Comparison of ENCODE assay signal across 20 mouse cellular contexts in genomic region chr10:25072617-25073016, GRCm38 (mm10).
A peak's percentile ranks its signal among the peaks of the same experiment; 100 is the strongest.
DNase-seq lines count a peak whose midpoint lies in the region.
"Had no signal": no experiment of that assay in that cellular context is flagged by ENCODE, and none has a peak within 500 bp of the region (broad histone marks: within the 10 kb centered on the region; RNA-seq: fewer than 3 reads in every experiment).

No protein-coding gene starts in this region.

- peak; percentile 15 for DNase-seq in lung, postnatal 10 days
- no peak for DNase-seq in lung, postnatal 25 days (ENCODE audit: low spot score)
- peak; percentile 17 for DNase-seq in NIH3T3 (ENCODE audit: low read depth)
- DNase-seq in embryo, embryonic 11 days = peak; percentile 57
- DNase-seq in forelimb bud, embryonic 11.5 days (ENCODE audit: low read depth, low spot score) = peak; percentile 61
- no peak for DNase-seq in spleen, postnatal 10 days (ENCODE audit: low spot score in 2 of 2)
- DNase-seq in frontal cortex, postnatal 14 days (ENCODE audit: low spot score in 2 of 2) = no peak
- no peak for DNase-seq in right cerebral cortex, postnatal 25 days
- DNase-seq: adrenal gland, postnatal 14 days; cerebellum, adult 11 months; cerebellum, adult 9-11 months; gastrocnemius, adult 2 months; gastrocnemius, postnatal 36 days; heart, adult 2 months; kidney, adult 9 months; kidney, postnatal 10 days; layer of hippocampus, adult 9-11 months; liver, embryonic 13.5 days; lung, adult 18-20 months; right cerebral cortex, postnatal 4 days had no signal

Comparison
In these comparisons a context has a peak if more than half of its experiments do, and no peak if none do; other contexts are left out.
1. DNase-seq: peak in lung, postnatal 10 days (single experiment), NIH3T3 (single experiment), embryo, embryonic 11 days (single experiment) and forelimb bud, embryonic 11.5 days (single experiment); none in lung, postnatal 25 days (single experiment), spleen, postnatal 10 days (0 of 2), frontal cortex, postnatal 14 days (0 of 2) and right cerebral cortex, postnatal 25 days (single experiment).